Mouse (Mus musculus) heart, embryonic 12.5 days (tissue): ENCODE results near the gene Rnf224. TPM values are rescaled to one million over a fixed set of nuclear protein-coding genes. Genes with fewer than 3 reads are reported as not detected.
A peak's percentile ranks its signal among the peaks of the same experiment; 100 is the strongest.

Experiments
- ATAC-seq: fragments of 200-750 bp; cut with Nextera tagmentation; 2 replicates; pipeline ENCODE4 v1.8.0; 2017; ENCODE audit warnings: moderate TSS enrichment, moderate library complexity; ENCODE audit not compliant: insufficient number of reproducible peaks, low FRiP score
- H3K27ac ChIP-seq: fragments of 300-500 bp; sonication (generic); 2 replicates; pipeline ENCODE4 v1.5.1; 2016; ENCODE audit warnings: mild to moderate bottlenecking, moderate library complexity; ENCODE audit not compliant: poor library complexity, severe bottlenecking
- H3K27me3 ChIP-seq: fragments of 300-500 bp; sonication (generic); replicated peaks from 2 replicates; pipeline ENCODE4 v1.6.1; 2016; ENCODE audit warnings: mild to moderate bottlenecking, moderate library complexity
- H3K36me3 ChIP-seq: fragments of 300-500 bp; sonication (generic); 2 replicates; pipeline ENCODE4 v1.6.1; 2016; ENCODE audit warnings: mild to moderate bottlenecking, moderate library complexity
- H3K4me1 ChIP-seq: fragments of 300-500 bp; sonication (generic); replicated peaks from 2 replicates; pipeline ENCODE4 v1.6.1; 2016; ENCODE audit warnings: mild to moderate bottlenecking
- H3K4me2 ChIP-seq: fragments of 300-500 bp; sonication (generic); 2 replicates; pipeline ENCODE4 v1.6.1; 2016; ENCODE audit warnings: mild to moderate bottlenecking, moderate library complexity
- H3K4me3 ChIP-seq: fragments of 300-500 bp; sonication (generic); 2 replicates; pipeline ENCODE4 v1.5.1; 2016; ENCODE audit warnings: mild to moderate bottlenecking
- H3K9ac ChIP-seq: fragments of 300-500 bp; sonication (generic); 2 replicates; pipeline ENCODE4 v1.6.1; 2016; ENCODE audit warnings: mild to moderate bottlenecking, moderate library complexity
- H3K9me3 ChIP-seq: fragments of 300-500 bp; sonication (generic); replicated peaks from 2 replicates; pipeline ENCODE4 v1.6.1; 2016; ENCODE audit warnings: mild to moderate bottlenecking, moderate library complexity
- WGBS: fragments of 180-500 bp; shearing (Covaris S2); methylation state at CpG from one replicate; pipeline ENCODE4 v1.1.7; 2016; 5-methylcytosine and 5-hydroxymethylcytosine counted together
- polyA plus RNA-seq: library from polyadenylated mRNA; unstranded; fragments of >200 nt; fragmentation: Nextera tagmentation; extraction: Ambion mirVana; gene quantifications from 2 replicates; pipeline ENCODE4 v1.2.1, GENCODE M21; 2016

The Rnf224 gene
- polyA plus RNA-seq, 1 experiment from 2014 or later, result not detected

GRCm38 (mm10) chr2:25225811-25226379 lies 10.7 kb downstream of the Rnf224 start:
- Histone ChIP-seq H3K4me3 (peak overlapping the region; percentile 52; the same call in 1 of the 2 replicates), H3K9ac (0 out of 2 replicates have a peak overlapping the region, but pooled peaks have one; percentile 65), H3K4me1 (peaks cover 19% of the 10 kb centered on the region), H3K4me2 (peak overlapping the region; percentile 51), H3K27ac (peak overlapping the region; percentile 95), H3K36me3 (peaks cover 11% of the 10 kb centered on the region), H3K27me3 (peaks cover 14% of the 10 kb centered on the region), H3K9me3 (no peaks in the 10 kb centered on the region)
- WGBS, result 73% methylated on average over 8 of the region's 8 CpGs
- ATAC-seq, result no peak

DNA sequence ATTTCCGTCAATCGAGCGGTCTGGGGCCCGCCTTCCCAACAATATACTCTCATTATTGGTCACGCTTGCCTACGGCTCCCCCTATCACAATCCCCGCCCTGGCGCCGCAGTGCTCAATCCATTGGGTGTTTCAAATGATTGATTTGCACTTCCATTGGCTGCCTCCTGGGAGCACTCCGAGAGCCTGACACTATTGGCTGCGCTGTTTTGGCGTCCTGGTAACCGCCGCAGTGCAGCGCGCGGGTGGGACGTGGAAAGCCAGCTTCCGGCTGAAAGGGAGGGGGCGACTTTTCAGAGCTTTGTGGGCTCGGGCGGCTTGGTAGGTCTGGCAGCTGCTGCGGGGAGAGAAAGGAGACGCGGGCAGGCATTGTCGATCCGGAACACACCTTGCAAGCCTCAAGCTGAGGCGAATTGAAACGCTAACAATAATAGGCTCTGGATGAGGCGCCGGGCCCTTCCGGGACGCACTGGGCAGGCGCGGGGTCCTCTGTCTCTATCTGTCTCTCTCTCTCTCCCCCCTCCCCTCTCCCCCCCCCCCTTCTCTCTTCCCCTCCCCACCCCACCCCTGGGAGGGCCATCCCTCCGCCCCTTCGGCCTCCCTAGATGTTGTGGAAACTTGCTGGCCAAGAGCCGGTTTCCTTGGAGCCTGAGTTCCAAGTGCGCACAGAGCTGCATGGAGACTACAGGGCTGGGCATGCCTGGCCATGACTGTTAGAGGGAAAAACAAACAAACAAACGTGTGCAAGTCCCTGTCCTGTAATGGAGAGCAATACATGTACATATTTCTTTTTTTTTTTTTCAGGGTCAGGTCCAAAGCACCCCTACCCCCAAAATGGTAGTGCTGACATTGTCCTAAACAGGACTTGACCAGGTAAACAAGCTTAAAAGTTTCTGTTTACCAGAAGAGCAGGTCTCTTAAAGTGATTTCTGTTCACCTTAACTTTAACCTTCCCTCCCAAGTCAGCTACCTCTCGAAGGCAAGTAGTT lies 11.5 kb downstream of the Rnf224 start:
- peak overlapping the region; percentile 95 for H3K27ac ChIP-seq
- H3K4me1 ChIP-seq, result peaks cover 19% of the 10 kb centered on the region
- peak overlapping the region; percentile 65 for H3K9ac ChIP-seq
- peak overlapping the region; percentile 52 for H3K4me3 ChIP-seq
- H3K9me3 ChIP-seq, result no peaks in the 10 kb centered on the region
- peaks cover 11% of the 10 kb centered on the region for H3K36me3 ChIP-seq
- H3K4me2 ChIP-seq, result peak overlapping the region; percentile 51
- H3K27me3 ChIP-seq, result peaks cover 6% of the 10 kb centered on the region
- WGBS, result 2% methylated on average over 41 of the region's 41 CpGs
- ATAC-seq, result peak; percentile 95

GRCm38 (mm10) chr2:25224492-25224765 lies 12.2 kb downstream of the Rnf224 start, which contains the start of gene Tubb4b:
Gene Tubb4b (minus strand): TSS chr2:25224702.
- Histone ChIP-seq H3K4me3 (peak within 1 kb of the TSS; percentile 90), H3K27ac (peak within 1 kb of the TSS; percentile 96), H3K36me3 (peaks cover 11% of the 10 kb centered on the region), H3K27me3 (no peaks in the 10 kb centered on the region), H3K4me1 (peaks cover 19% of the 10 kb centered on the region), H3K4me2 (peak within 1 kb of the TSS; percentile 97), H3K9ac (peak within 1 kb of the TSS; percentile 89), H3K9me3 (no peaks in the 10 kb centered on the region)
- ATAC-seq, result no peak
- WGBS, result under 1% methylated on average over 17 of the region's 17 CpGs

DNA sequence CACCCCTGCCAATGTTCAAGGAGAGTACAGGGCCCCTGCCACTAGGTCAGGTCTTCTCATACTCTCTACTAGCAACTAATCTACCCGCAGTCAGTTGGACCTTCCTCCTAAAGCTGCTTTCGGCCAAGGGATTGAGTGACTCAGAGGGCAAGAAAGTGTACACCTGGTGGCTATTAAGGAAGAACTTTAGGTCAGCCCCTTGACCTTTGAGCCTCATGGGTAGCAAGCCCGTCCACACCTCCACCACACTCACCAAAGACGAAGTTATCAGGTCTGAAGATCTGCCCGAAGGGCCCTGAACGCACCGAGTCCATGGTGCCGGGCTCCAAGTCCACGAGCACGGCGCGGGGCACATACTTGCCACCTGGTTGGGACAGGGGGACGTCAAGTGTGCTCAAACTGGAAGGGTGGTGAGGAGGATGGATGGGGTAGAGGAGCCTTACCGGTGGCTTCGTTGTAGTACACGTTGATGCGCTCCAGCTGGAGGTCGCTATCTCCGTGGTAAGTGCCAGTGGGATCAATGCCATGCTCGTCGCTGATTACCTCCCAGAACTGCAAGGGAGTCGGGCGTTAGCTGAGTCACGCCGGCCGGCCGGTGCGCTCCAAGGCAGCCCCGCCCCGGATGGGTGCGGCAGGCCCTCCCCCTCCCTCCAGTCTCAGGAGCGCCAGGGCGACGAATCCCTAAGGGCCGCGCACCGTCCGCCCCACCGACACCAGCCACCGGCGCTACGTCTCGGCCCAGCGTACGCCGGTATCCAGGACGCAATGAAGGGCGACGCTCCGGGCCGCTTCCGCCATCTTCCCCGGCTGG lies 12.7 kb downstream of the Rnf224 start:
- peaks cover 11% of the 10 kb centered on the region for H3K36me3 ChIP-seq
- peak overlapping the region; percentile 97 for H3K4me2 ChIP-seq
- no peaks in the 10 kb centered on the region for H3K9me3 ChIP-seq
- WGBS, result 2% methylated on average over 45 of the region's 53 CpGs
- H3K27ac ChIP-seq, result peak overlapping the region; percentile 96
- peak overlapping the region; percentile 89 for H3K9ac ChIP-seq
- no peaks in the 10 kb centered on the region for H3K27me3 ChIP-seq
- peak; percentile 82 for ATAC-seq
- H3K4me1 ChIP-seq, result peaks cover 19% of the 10 kb centered on the region
- peak overlapping the region; percentile 90 for H3K4me3 ChIP-seq

DNA sequence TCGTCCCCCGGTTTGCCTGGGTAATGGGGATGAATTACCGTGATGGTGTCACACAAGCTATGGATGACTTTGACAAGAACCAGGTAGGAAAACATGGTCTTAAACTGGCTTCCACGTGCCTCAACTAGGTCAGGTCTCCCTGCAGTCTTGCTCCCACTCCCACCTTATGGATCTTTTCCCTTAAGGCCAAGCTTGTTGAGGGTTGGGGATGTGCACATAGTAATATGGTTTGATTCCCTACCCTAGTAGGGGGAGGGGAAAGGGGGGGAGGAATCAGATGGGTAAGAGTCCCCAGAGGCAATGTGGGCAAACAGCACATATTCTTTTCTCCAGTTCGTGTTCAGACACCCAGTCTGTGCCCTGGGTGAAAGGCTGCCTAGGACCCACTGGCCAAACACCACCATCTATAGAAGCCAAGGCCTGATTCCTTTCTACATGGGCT lies 15.2 kb downstream of the Rnf224 start:
- Histone ChIP-seq H3K4me3 (no peak overlapping the region), H3K27me3 (no peaks in the 10 kb centered on the region), H3K9me3 (no peaks in the 10 kb centered on the region), H3K4me2 (no peak overlapping the region), H3K36me3 (peaks cover 11% of the 10 kb centered on the region), H3K4me1 (peaks cover 13% of the 10 kb centered on the region), H3K9ac (no peak overlapping the region), H3K27ac (no peak overlapping the region)
- 63% methylated on average over 5 of the region's 5 CpGs for WGBS
- ATAC-seq, result no peak

GRCm38 (mm10) chr2:25218445-25218844 lies 18.1 kb downstream of the Rnf224 start, which contains the start of gene Fam166a:
Gene Fam166a (plus strand): TSS chr2:25218745.
- no peak for ATAC-seq
- Histone ChIP-seq H3K36me3 (peaks cover 8% of the 10 kb centered on the region), H3K9ac (no peak within 1 kb of the TSS), H3K4me3 (no peak within 1 kb of the TSS), H3K9me3 (no peaks in the 10 kb centered on the region), H3K4me2 (no peak within 1 kb of the TSS), H3K4me1 (peaks cover 3% of the 10 kb centered on the region), H3K27ac (no peak within 1 kb of the TSS), H3K27me3 (peaks cover 15% of the 10 kb centered on the region)

DNA sequence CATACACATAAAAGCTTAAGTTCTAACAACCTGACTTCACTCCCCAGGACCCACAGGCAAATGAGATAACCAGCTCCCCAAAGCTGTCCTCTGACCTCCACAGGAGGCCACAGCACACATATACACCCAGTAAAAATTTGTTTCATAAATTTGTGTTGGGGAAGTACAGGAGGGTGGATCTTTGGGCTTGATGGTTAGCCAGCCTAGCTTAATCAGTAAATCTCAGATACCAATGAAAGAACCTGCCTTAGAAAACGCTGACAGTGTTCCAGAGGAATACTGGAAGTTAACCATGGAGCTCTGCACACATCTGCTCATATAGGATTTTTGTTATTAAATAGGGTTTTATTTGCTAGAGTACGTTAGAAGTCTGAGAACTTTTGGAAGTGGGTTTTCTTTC lies 18.9 kb downstream of the Rnf224 start:
- no peak overlapping the region for H3K4me2 ChIP-seq
- ATAC-seq, result no peak
- no peak overlapping the region for H3K27ac ChIP-seq
- no peak overlapping the region for H3K9ac ChIP-seq
- no peak overlapping the region for H3K4me3 ChIP-seq
- no peaks in the 10 kb centered on the region for H3K9me3 ChIP-seq
- H3K4me1 ChIP-seq, result no peaks in the 10 kb centered on the region
- WGBS, result 56% methylated on average over 2 of the region's 2 CpGs
- peaks cover 7% of the 10 kb centered on the region for H3K36me3 ChIP-seq
- peaks cover 20% of the 10 kb centered on the region for H3K27me3 ChIP-seq

GRCm38 (mm10) chr2:25214444-25214843 lies 22.1 kb downstream of the Rnf224 start, which contains the start of gene Stpg3:
Gene Stpg3 (minus strand): TSS chr2:25214637.
- Histone ChIP-seq H3K9me3 (no peaks in the 10 kb centered on the region), H3K4me2 (no peak within 1 kb of the TSS), H3K4me1 (peaks cover 10% of the 10 kb centered on the region), H3K9ac (no peak within 1 kb of the TSS), H3K27me3 (peaks cover 20% of the 10 kb centered on the region), H3K27ac (no peak within 1 kb of the TSS), H3K36me3 (peaks cover 4% of the 10 kb centered on the region; the same call in 1 of the 2 replicates), H3K4me3 (no peak within 1 kb of the TSS)
- ATAC-seq, result no peak
- WGBS, result 70% methylated on average over 3 of the region's 3 CpGs

DNA sequence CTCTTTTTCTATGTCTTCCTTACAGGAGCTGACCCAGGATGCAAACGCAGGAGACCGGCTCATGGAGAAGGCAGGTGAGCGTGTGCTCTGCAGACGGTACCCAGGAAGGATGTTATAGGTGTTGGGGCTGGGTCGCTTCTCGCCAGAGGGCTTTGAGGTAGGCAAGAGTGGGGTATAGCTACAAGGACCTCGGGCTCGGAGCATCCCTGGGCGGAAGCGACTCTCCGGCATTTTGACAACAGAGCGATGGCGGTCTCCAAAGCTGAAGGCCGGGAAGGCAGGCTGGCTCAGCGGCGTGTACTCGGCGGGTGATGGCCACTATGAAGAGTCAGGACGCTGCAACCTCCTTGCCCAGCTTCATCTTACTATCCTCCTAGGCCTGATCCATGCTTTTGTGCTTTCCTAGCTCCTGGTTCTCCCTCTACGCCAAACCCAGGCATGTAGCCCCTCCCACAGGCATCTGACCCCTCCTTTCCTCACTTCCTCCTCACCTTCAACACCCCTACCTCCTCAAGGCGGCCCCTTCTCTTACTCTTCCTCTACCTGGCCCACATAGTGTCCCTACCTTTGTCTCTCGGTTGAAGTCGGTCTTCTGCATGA lies 23.2 kb downstream of the Rnf224 start:
- H3K9me3 ChIP-seq, result no peaks in the 10 kb centered on the region
- H3K4me1 ChIP-seq, result peaks cover 10% of the 10 kb centered on the region
- no peak for ATAC-seq
- H3K4me3 ChIP-seq, result no peak overlapping the region
- H3K36me3 ChIP-seq, result peaks cover 5% of the 10 kb centered on the region
- WGBS, result 57% methylated on average over 23 of the region's 23 CpGs
- no peak overlapping the region for H3K9ac ChIP-seq
- H3K27me3 ChIP-seq, result peaks cover 20% of the 10 kb centered on the region
- H3K27ac ChIP-seq, result no peak overlapping the region
- H3K4me2 ChIP-seq, result no peak overlapping the region

GRCm38 (mm10) chr2:25211121-25211670 lies 25.4 kb downstream of the Rnf224 start, which contains the start of gene Nelfb:
Gene Nelfb (minus strand): TSS chr2:25211489.
- no peaks in the 10 kb centered on the region for H3K9me3 ChIP-seq
- H3K4me3 ChIP-seq, result peak within 1 kb of the TSS; percentile 79
- H3K4me1 ChIP-seq, result peaks cover 10% of the 10 kb centered on the region
- peaks cover 25% of the 10 kb centered on the region for H3K36me3 ChIP-seq
- H3K27ac ChIP-seq, result peak within 1 kb of the TSS; percentile 83
- peak; percentile 92 for ATAC-seq
- H3K9ac ChIP-seq, result peak within 1 kb of the TSS; percentile 88
- under 1% methylated on average over 44 of the region's 44 CpGs for WGBS
- H3K27me3 ChIP-seq, result peaks cover 20% of the 10 kb centered on the region
- H3K4me2 ChIP-seq, result peak within 1 kb of the TSS; percentile 86
